Mouse (Mus musculus) gastrocnemius, postnatal 36 days (tissue): ENCODE data around the gene Fgfr2. TPM values are rescaled to one million over a fixed set of nuclear protein-coding genes. Genes with fewer than 3 reads are reported as not detected.

Experiments
- DNase-seq, 2 experiments: peaks; one replicate each; pipeline ENCODE4 v3.0.0; 2022
- intact Hi-C: fragments of 180-260 bp; cut with DNase I; formaldehyde crosslinking; loops from one replicate; pipeline ENCODE4 v1.15.1; 2025
- long read RNA-seq, 2 experiments: library from polyadenylated mRNA; stranded (forward); transcript quantifications; one replicate each; pipeline ENCODE4 v2.0.0; 2021
- total RNA-seq, 2 experiments: library from RNA; stranded (reverse); gene quantifications; 2 replicates each; pipeline ENCODE4 v1.2.3; 2021

Gene Fgfr2
- under 1 TPM; 0.28 to 0.49 TPM for total RNA-seq
- long read RNA-seq, experiment 1, partial matches to known transcripts: 0 of 95 reads
- long read RNA-seq, experiment 1, other reads (novel, unspliced or antisense): 95 of 95 reads
- long read RNA-seq, experiment 2, partial matches to known transcripts: 0 of 143 reads
- long read RNA-seq, experiment 2, other reads (novel, unspliced or antisense): 143 of 143 reads

GRCm38 (mm10) chr7:133123244-133123998 is at the start of gene Fgfr2:
Gene Fgfr2, minus strand, starts transcription at chr7:133123350.
- peak; percentile 64 to 71 for DNase-seq
- intact Hi-C loops: loop anchor here (5.0 to 10.0 kb wide), 2 partner anchors 71 to 189 kb away; partner anchors contain the start of gene Zranb1

- no peak for DNase-seq
- intact Hi-C loops: no loop called here
Measured at GRCm38 (mm10) chr7:133171403-133172032, 48.4 kb upstream of the Fgfr2 start.

GRCm38 (mm10) chr7:133168928-133169327 is 45.8 kb upstream of the Fgfr2 start:
- intact Hi-C loops: no loop called here
- DNase-seq: no peak

GRCm38 (mm10) chr7:133167903-133168302 is 44.8 kb upstream of the Fgfr2 start:
- DNase-seq: no peak
- intact Hi-C loops: no loop called here

- DNase-seq: no peak
- intact Hi-C loops: no loop called here
Measured at GRCm38 (mm10) chr7:133164770-133165169, 41.6 kb upstream of the Fgfr2 start.

GRCm38 (mm10) chr7:133163011-133163410 is 39.9 kb upstream of the Fgfr2 start:
- intact Hi-C loops: no loop called here
- no peak for DNase-seq

- intact Hi-C loops: no loop called here
- DNase-seq: no peak
Measured at GRCm38 (mm10) chr7:133162131-133162530, 39.0 kb upstream of the Fgfr2 start.

GRCm38 (mm10) chr7:133161362-133162080 is 38.4 kb upstream of the Fgfr2 start:
- no peak for DNase-seq
- intact Hi-C loops: no loop called here

- intact Hi-C loops: no loop called here
- DNase-seq: no peak
Measured at GRCm38 (mm10) chr7:133159519-133159918, 36.4 kb upstream of the Fgfr2 start.

GRCm38 (mm10) chr7:133155621-133156020 is 32.5 kb upstream of the Fgfr2 start:
- intact Hi-C loops: no loop called here
- no peak for DNase-seq

GRCm38 (mm10) chr7:133154846-133155245 is 31.7 kb upstream of the Fgfr2 start:
- intact Hi-C loops: no loop called here
- DNase-seq: no peak

GRCm38 (mm10) chr7:133139689-133140336 is 16.7 kb upstream of the Fgfr2 start:
- DNase-seq: no peak
- intact Hi-C loops: no loop called here

GRCm38 (mm10) chr7:133133552-133133951 is 10.4 kb upstream of the Fgfr2 start:
- intact Hi-C loops: no loop called here
- DNase-seq: no peak

- DNase-seq: no peak
- intact Hi-C loops: no loop called here
Measured at GRCm38 (mm10) chr7:133132702-133133101, 9.6 kb upstream of the Fgfr2 start.

- DNase-seq: no peak
- intact Hi-C loops: loop anchor here (5.0 to 10.0 kb wide), 2 partner anchors 73 to 190 kb away; partner anchors contain the start of gene Zranb1
Measured at GRCm38 (mm10) chr7:133124701-133125485, 1.7 kb upstream of the Fgfr2 start.

GRCm38 (mm10) chr7:133123999-133124700 is 1.0 kb upstream of the Fgfr2 start, which contains the start of gene Ctbp2:
Gene Ctbp2, minus strand, starts transcription at chr7:133124354.
- DNase-seq: peak; percentile 83 to 86
- intact Hi-C loops: loop anchor here (5.0 to 10.0 kb wide), 2 partner anchors 72 to 189 kb away; partner anchors contain the start of gene Zranb1

GRCm38 (mm10) chr7:133122379-133123243 is 539 bp downstream of the Fgfr2 start:
- intact Hi-C loops: loop anchor here (5.0 to 10.0 kb wide), 2 partner anchors 70 to 188 kb away; partner anchors contain the start of gene Zranb1
- DNase-seq: peak; percentile 40 to 74
